Mouse (Mus musculus): Measurements from ENCODE around the gene Sars2. TPM values are rescaled to one million over a fixed set of nuclear protein-coding genes. Genes with fewer than 3 reads are reported as not detected.
"Not testable (repeated sequence)": the region's sequence is repeated elsewhere in the genome, so short reads cannot be mapped to it uniquely, and the experiment has no call there.

Gene Sars2
- polyA plus RNA-seq, 1 experiment from 2014 or later = 24.9 TPM

- ATAC-seq (ENCODE audit: insufficient number of reproducible peaks, insufficient read depth, low FRiP score, low read depth); H3K4me2 ChIP-seq (replicated peaks; ENCODE audit: low read depth, low read length); H3K4me3 ChIP-seq (ENCODE audit: low read depth, low read length); H3K27ac ChIP-seq (ENCODE audit: low read length); H3K36me3 ChIP-seq (ENCODE audit: control insufficient read depth, insufficient read depth, low read length); H3K4me1 ChIP-seq (ENCODE audit: control insufficient read depth, insufficient read depth, low read length); H3K27me3 ChIP-seq (ENCODE audit: control insufficient read depth, insufficient read depth, low read length); H3K9ac ChIP-seq (replicated peaks; ENCODE audit: low read depth, low read length); H3K9me3 ChIP-seq (ENCODE audit: control insufficient read depth, low read depth, low read length): not testable (repeated sequence)
- 92% methylated on average over 12 of the region's 12 CpGs for WGBS
These were observed 40.5 kb upstream of the Sars2 start for GRCm38 (mm10) chr7:28701306-28701705.

DNA sequence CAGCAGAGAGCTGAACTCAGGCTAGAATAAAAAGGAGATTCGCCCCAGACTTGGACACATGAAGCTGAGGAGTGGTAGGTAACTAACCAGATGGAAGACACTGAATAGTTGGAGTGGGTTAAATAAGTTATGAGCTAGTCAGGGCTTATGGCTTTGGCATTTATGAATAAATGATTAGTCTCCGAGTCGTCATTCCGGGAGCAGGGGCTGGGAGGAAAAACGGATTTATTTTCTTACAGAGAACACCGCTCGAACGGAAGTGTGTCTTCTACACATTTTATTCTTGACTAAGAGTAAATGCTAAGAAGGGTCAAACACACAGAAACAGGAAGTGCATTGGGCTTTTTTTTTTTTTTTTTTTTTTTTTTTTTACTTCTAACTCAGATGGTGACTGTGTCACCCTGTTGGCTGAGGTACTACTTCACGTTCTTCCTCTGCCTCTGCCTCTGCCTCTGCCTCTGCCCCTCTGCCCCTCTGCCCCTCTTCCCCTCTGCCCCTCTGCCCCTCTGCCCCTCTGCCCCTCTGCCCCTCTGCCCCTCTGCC, 39.1 kb upstream of the Sars2 start:
- 53% methylated on average over 9 of the region's 9 CpGs for WGBS
- Histone ChIP-seq H3K27me3 (ENCODE audit: control insufficient read depth, insufficient read depth, low read length) (no peaks in the 10 kb centered on the region), H3K27ac (ENCODE audit: low read length) (no peak overlapping the region), H3K9me3 (ENCODE audit: control insufficient read depth, low read depth, low read length) (no peaks in the 10 kb centered on the region), H3K4me2 (replicated peaks; ENCODE audit: low read depth, low read length) (no peak overlapping the region), H3K36me3 (ENCODE audit: control insufficient read depth, insufficient read depth, low read length) (no peaks in the 10 kb centered on the region), H3K4me1 (ENCODE audit: control insufficient read depth, insufficient read depth, low read length) (no peaks in the 10 kb centered on the region), H3K4me3 (ENCODE audit: low read depth, low read length) (no peak overlapping the region), H3K9ac (replicated peaks; ENCODE audit: low read depth, low read length) (no peak overlapping the region)
- ATAC-seq (ENCODE audit: insufficient number of reproducible peaks, insufficient read depth, low FRiP score, low read depth) = no peak

- Histone ChIP-seq H3K4me2 (replicated peaks; ENCODE audit: low read depth, low read length) (no peak overlapping the region), H3K9ac (replicated peaks; ENCODE audit: low read depth, low read length) (no peak overlapping the region), H3K36me3 (ENCODE audit: control insufficient read depth, insufficient read depth, low read length) (no peaks in the 10 kb centered on the region), H3K9me3 (ENCODE audit: control insufficient read depth, low read depth, low read length) (no peaks in the 10 kb centered on the region), H3K27ac (ENCODE audit: low read length) (no peak overlapping the region), H3K4me3 (ENCODE audit: low read depth, low read length) (no peak overlapping the region), H3K4me1 (ENCODE audit: control insufficient read depth, insufficient read depth, low read length) (no peaks in the 10 kb centered on the region), H3K27me3 (ENCODE audit: control insufficient read depth, insufficient read depth, low read length) (no peaks in the 10 kb centered on the region)
- ATAC-seq (ENCODE audit: insufficient number of reproducible peaks, insufficient read depth, low FRiP score, low read depth) = no peak
These were observed 32.3 kb upstream of the Sars2 start for GRCm38 (mm10) chr7:28709454-28709853.

- Histone ChIP-seq H3K9ac (replicated peaks; ENCODE audit: low read depth, low read length) (no peak overlapping the region), H3K4me2 (replicated peaks; ENCODE audit: low read depth, low read length) (no peak overlapping the region), H3K9me3 (ENCODE audit: control insufficient read depth, low read depth, low read length) (no peaks in the 10 kb centered on the region), H3K36me3 (ENCODE audit: control insufficient read depth, insufficient read depth, low read length) (no peaks in the 10 kb centered on the region), H3K27ac (ENCODE audit: low read length) (no peak overlapping the region), H3K27me3 (ENCODE audit: control insufficient read depth, insufficient read depth, low read length) (no peaks in the 10 kb centered on the region), H3K4me1 (ENCODE audit: control insufficient read depth, insufficient read depth, low read length) (no peaks in the 10 kb centered on the region), H3K4me3 (ENCODE audit: low read depth, low read length) (no peak overlapping the region)
- no peak for ATAC-seq (ENCODE audit: insufficient number of reproducible peaks, insufficient read depth, low FRiP score, low read depth)
- 65% methylated on average over 3 of the region's 3 CpGs for WGBS
These were observed 30.8 kb upstream of the Sars2 start for GRCm38 (mm10) chr7:28710962-28711361.

- Histone ChIP-seq H3K27ac (ENCODE audit: low read length) (no peak overlapping the region), H3K4me2 (replicated peaks; ENCODE audit: low read depth, low read length) (no peak overlapping the region), H3K27me3 (ENCODE audit: control insufficient read depth, insufficient read depth, low read length) (no peaks in the 10 kb centered on the region), H3K9ac (replicated peaks; ENCODE audit: low read depth, low read length) (no peak overlapping the region), H3K4me1 (ENCODE audit: control insufficient read depth, insufficient read depth, low read length) (peaks cover 13% of the 10 kb centered on the region; the same call in 1 of the 2 replicates), H3K9me3 (ENCODE audit: control insufficient read depth, low read depth, low read length) (no peaks in the 10 kb centered on the region), H3K36me3 (ENCODE audit: control insufficient read depth, insufficient read depth, low read length) (no peaks in the 10 kb centered on the region), H3K4me3 (ENCODE audit: low read depth, low read length) (no peak overlapping the region)
- 67% methylated on average over 5 of the region's 5 CpGs for WGBS
- ATAC-seq (ENCODE audit: insufficient number of reproducible peaks, insufficient read depth, low FRiP score, low read depth) = no peak
These were observed 27.1 kb upstream of the Sars2 start for GRCm38 (mm10) chr7:28714667-28715066.

- Histone ChIP-seq H3K36me3 (ENCODE audit: control insufficient read depth, insufficient read depth, low read length) (no peaks in the 10 kb centered on the region), H3K9ac (replicated peaks; ENCODE audit: low read depth, low read length) (no peak overlapping the region), H3K4me2 (replicated peaks; ENCODE audit: low read depth, low read length) (no peak overlapping the region), H3K27ac (ENCODE audit: low read length) (no peak overlapping the region), H3K9me3 (ENCODE audit: control insufficient read depth, low read depth, low read length) (no peaks in the 10 kb centered on the region), H3K4me3 (ENCODE audit: low read depth, low read length) (no peak overlapping the region), H3K4me1 (ENCODE audit: control insufficient read depth, insufficient read depth, low read length) (peaks cover 13% of the 10 kb centered on the region; the same call in 1 of the 2 replicates), H3K27me3 (ENCODE audit: control insufficient read depth, insufficient read depth, low read length) (no peaks in the 10 kb centered on the region)
- 98% methylated on average over 2 of the region's 2 CpGs for WGBS
- ATAC-seq (ENCODE audit: insufficient number of reproducible peaks, insufficient read depth, low FRiP score, low read depth) = no peak
These were observed 26.2 kb upstream of the Sars2 start for GRCm38 (mm10) chr7:28715598-28715997.

GRCm38 (mm10) chr7:28716590-28717281, 25.1 kb upstream of the Sars2 start, which contains the start of gene Fbxo17:
TSS of gene Fbxo17 (plus strand) at chr7:28716804.
- ATAC-seq (ENCODE audit: insufficient number of reproducible peaks, insufficient read depth, low FRiP score, low read depth) = peak; percentile 73
- Histone ChIP-seq H3K36me3 (ENCODE audit: control insufficient read depth, insufficient read depth, low read length) (no peaks in the 10 kb centered on the region), H3K9ac (replicated peaks; ENCODE audit: low read depth, low read length) (peak within 1 kb of the TSS; percentile 45), H3K4me3 (ENCODE audit: low read depth, low read length) (peak within 1 kb of the TSS; percentile 43), H3K27ac (ENCODE audit: low read length) (peak within 1 kb of the TSS; percentile 55; the same call in 1 of the 2 replicates), H3K4me2 (replicated peaks; ENCODE audit: low read depth, low read length) (peak within 1 kb of the TSS; percentile 76), H3K4me1 (ENCODE audit: control insufficient read depth, insufficient read depth, low read length) (peaks cover 13% of the 10 kb centered on the region; the same call in 1 of the 2 replicates), H3K27me3 (ENCODE audit: control insufficient read depth, insufficient read depth, low read length) (no peaks in the 10 kb centered on the region), H3K9me3 (ENCODE audit: control insufficient read depth, low read depth, low read length) (no peaks in the 10 kb centered on the region)
- 1% methylated on average over 36 of the region's 36 CpGs for WGBS

DNA sequence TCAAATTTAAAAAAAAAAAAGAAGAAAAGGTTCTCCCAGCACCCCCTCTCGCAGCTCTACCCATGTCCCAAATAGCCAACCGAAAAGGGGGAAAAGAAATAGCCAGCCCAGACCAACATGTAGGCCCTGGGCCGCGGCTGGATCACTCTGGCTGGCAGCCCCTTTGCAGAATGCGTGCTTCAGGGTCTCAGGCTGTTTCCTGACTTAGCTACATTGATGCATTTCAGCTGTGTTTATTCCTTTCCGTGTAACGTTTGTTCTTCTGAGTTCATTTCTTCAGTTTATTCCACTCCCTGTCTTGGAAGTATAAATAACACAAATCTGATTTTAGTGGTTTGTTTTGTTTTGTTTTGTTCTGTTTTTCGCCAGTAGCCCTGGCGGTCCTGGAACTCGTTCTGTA, 24.1 kb upstream of the Sars2 start:
- H3K9ac ChIP-seq (replicated peaks; ENCODE audit: low read depth, low read length) = no peak overlapping the region
- ATAC-seq (ENCODE audit: insufficient number of reproducible peaks, insufficient read depth, low FRiP score, low read depth) = no peak
- no peaks in the 10 kb centered on the region for H3K27me3 ChIP-seq (ENCODE audit: control insufficient read depth, insufficient read depth, low read length)
- 54% methylated on average over 10 of the region's 10 CpGs for WGBS
- peak overlapping the region; percentile 76; the same call in 1 of the 2 replicates for H3K4me2 ChIP-seq (replicated peaks; ENCODE audit: low read depth, low read length)
- H3K4me1 ChIP-seq (ENCODE audit: control insufficient read depth, insufficient read depth, low read length) = peaks cover 13% of the 10 kb centered on the region; the same call in 1 of the 2 replicates
- no peaks in the 10 kb centered on the region for H3K36me3 ChIP-seq (ENCODE audit: control insufficient read depth, insufficient read depth, low read length)
- 0 out of 2 replicates have a peak overlapping the region, but pooled peaks have one; percentile 21 for H3K27ac ChIP-seq (ENCODE audit: low read length)
- H3K4me3 ChIP-seq (ENCODE audit: low read depth, low read length) = no peak overlapping the region
- no peaks in the 10 kb centered on the region for H3K9me3 ChIP-seq (ENCODE audit: control insufficient read depth, low read depth, low read length)

All from stomach, embryonic 14.5 days (tissue).